Mouse (Mus musculus): ENCODE results near the gene Acta1.

The Acta1 gene

DNA sequence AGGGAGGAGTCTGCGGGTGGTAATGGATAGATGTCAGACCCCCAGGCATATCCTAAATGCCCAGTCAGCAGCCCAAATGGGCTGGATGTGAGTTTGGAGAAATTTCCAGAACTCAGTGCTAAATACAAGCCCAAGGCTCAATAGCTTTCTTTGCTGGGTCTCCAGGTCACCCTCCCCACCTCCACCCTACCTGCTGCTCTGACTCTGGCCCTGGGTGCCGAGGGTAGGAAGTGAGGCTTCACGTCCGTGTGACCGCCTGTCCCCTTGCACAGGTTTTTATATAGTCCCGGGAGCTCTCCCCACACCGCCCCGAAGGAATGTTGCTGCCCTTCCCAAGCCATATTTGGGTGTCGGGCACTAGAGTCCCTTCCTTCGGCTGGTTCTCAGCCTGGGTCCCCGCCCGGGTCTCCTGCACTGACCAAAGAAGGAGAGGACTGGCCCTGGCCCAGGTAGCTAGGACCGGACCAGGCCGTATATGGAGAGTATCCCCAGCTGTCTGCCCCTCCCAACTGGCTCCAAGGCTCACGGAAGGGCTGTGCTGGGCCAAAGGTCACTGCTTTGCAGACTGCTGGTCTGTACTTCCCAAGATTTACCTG is at the start of gene Acta1:
Acta1 (minus strand) TSS at position 250 of the 596 bp plus-strand sequence.
- DNase-seq (ENCODE audit: low spot score in 2 of 2): no peak

GRCm38 (mm10) chr8:123929026-123929425 is 34.5 kb upstream of the Acta1 start:
- DNase-seq (ENCODE audit: low spot score in 2 of 2): no peak

DNA sequence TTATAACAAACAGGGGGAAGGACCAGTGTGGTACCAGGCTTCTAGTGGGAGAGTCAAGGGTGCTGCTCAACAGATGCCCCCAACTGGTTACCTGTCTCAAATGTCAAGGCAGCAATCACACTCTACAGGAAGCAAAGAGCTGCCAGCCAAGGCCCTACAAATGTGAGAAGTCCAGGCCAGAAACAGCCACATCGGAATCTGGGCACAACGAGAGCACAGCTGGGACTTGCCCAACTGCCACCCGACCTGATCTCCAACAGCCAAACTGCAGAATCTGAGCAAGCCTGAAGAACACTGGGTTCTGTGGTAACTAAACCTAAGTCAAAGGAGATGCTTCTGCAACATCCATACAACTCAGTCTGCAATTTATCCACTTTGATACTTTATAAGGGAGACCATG is 31.1 kb upstream of the Acta1 start:
- no peak for DNase-seq (ENCODE audit: low spot score in 2 of 2)

DNA sequence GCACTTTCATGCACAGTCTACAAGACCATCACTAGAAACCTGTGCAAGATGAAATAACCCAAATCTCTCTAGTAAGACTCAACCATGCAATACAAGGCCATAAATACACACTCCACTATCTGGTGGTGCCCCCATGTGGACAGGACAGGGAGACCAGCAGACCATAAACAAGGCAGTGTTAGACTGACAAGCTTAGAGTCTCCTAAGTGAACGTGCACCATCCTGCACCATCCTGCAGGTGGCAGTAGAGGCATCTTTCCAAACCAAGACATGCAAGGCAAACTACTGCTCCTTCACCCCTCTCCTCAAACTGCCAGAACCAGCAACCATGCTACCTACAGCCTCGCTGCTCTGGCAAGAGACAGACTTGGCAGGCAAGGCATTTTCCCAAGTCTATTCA is 30.2 kb upstream of the Acta1 start:
- DNase-seq (ENCODE audit: low spot score in 2 of 2): peak; percentile 55 to 84

DNA sequence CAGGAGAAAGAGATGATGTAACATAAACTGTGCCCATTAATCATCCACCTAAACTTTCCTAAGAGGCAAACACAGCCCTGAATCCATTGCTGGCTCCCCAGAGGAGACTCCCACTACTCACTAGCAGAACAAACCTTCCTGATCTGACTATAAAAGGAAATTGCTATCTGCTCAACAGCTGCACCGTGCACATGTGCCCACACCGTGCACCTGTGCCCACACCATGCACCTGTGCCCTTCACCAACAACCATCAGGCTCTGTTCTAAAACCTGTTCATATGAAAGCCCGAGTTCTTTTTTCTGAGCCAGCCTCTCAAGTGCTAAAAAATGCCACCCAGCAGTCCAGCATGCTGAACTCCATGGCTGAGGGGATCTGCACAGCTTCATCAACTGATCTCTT is 20.1 kb upstream of the Acta1 start:
- no peak for DNase-seq (ENCODE audit: low spot score in 2 of 2)

- no peak for DNase-seq (ENCODE audit: low spot score in 2 of 2)
Observed at GRCm38 (mm10) chr8:123912265-123912664, 17.7 kb upstream of the Acta1 start.

DNA sequence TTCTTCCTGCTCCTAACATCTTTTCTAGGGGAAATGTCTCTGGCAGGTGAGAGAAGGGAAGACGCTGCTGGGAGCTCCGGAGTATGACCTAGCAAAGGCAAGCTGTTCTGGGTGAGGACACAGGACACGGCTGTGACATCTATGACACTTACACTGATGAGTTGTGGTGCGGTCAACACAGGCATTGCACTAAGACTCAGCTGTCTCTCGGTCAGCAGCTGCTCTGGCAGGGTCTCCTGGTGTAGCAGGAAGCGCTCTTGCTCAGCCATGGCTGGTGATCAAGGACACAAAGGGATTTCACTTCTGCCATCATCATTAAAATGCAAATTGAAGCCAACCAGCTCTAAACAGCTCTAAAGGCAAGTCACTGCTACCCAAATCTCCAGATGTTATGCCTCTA is 13.1 kb upstream of the Acta1 start:
- DNase-seq (ENCODE audit: low spot score in 2 of 2): no peak

DNA sequence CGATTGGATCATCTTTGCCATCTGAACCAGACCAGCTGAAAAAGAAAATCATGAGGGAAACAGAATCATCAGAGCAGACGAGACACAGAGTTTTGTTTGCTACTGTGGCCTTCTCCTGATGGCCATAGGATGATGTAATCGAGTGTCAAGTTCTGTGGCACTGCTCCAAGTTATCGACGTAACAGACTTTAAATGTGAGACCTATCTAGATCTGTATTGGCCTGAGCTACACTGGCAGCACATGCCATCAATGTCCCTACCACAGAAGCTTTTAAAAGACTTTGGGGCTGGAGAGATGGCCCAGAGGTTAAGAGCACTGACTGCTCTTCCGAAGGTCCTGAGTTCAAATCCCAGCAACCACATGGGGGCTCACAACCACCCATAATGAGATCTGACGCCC is 8.1 kb upstream of the Acta1 start:
- no peak for DNase-seq (ENCODE audit: low spot score in 2 of 2)

DNA sequence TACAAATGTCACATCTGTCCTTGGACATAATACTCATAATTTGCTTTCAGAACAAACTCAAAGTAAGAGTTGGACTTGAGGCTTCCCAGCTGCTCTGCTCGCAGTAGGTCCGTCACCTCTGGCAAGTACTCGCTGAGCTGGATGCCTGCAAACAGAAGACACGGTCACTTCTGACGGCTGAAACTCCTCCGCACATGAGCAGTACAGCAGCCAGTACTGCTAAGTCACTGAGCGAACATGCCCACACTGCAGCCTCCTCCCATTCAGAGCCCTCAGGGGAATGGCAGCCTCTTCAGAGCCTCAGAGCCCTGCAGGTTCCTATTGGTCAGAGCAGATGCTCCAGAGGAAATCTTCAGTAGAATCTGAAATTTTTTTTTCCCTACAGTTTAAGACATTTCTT is 4.8 kb upstream of the Acta1 start:
- no peak for DNase-seq (ENCODE audit: low spot score in 2 of 2)

GRCm38 (mm10) chr8:123898576-123898975 is 4.0 kb upstream of the Acta1 start:
- DNase-seq (ENCODE audit: low spot score in 2 of 2): no peak

- no peak for DNase-seq (ENCODE audit: low spot score in 2 of 2)
Observed at GRCm38 (mm10) chr8:123896774-123897173, 2.2 kb upstream of the Acta1 start.

- no peak for DNase-seq (ENCODE audit: low spot score in 2 of 2)
Observed at GRCm38 (mm10) chr8:123896366-123896761, 1.8 kb upstream of the Acta1 start.

DNA sequence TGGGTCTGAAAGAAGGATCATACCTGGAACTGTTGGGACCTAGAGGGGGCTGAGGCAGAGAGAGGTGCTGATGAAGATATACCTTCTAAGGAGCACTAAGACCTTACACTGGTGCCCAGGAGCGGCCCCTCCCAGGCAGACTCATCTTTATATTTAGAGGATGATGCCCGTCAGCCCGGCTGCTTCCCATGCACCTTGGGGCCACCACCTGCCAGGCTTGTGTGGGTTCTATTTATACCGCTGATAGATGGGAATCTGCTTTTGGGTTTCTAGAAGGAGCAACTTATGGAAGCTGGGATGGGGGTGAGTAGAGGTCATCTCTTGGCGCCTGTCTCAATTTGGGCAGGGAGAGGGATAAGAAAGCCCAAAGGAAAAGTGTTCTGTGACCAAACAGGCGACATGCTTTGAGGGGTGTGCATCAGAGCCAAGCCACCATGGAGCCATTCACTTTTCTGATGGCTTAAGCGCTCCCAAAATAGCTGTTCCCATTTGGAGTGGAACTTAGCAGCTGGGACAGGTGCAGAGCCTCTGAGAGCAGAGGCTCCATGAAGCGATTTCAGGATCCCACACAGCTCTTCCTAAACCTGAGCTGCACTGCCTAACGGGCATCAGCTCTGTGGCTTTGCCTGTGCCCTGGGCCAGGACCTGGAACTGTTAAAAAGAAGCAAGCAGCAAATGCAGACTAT is 1.3 kb upstream of the Acta1 start:
- no peak for DNase-seq (ENCODE audit: low spot score in 2 of 2)

DNA sequence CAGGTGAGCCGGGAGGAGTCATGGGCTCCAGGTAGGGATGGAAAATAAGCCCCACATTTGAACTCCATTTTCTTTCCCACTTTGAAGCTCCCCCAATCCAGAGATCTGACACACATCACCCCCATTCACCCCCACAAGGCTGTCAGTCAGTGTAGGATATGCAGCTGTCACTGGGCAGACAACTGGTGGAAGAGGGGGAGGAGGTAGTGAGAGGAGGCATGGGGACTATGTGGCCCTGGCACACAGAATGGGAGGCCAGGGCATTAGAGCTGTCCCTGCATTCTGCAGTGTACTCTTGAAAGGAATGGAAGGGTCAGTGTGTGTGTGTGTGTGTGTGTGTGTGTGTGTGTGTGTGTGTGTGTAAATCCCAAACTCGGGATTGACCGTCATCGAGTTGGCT is 679 bp upstream of the Acta1 start:
- no peak for DNase-seq (ENCODE audit: low spot score in 2 of 2)

- no peak for DNase-seq (ENCODE audit: low spot score in 2 of 2)
Observed at GRCm38 (mm10) chr8:123893413-123893812, 1.1 kb downstream of the Acta1 start.

- DNase-seq (ENCODE audit: low spot score in 2 of 2): peak in 1 of 2 experiments; percentile 13
Observed at GRCm38 (mm10) chr8:123892586-123893155, 1.9 kb downstream of the Acta1 start.

DNA sequence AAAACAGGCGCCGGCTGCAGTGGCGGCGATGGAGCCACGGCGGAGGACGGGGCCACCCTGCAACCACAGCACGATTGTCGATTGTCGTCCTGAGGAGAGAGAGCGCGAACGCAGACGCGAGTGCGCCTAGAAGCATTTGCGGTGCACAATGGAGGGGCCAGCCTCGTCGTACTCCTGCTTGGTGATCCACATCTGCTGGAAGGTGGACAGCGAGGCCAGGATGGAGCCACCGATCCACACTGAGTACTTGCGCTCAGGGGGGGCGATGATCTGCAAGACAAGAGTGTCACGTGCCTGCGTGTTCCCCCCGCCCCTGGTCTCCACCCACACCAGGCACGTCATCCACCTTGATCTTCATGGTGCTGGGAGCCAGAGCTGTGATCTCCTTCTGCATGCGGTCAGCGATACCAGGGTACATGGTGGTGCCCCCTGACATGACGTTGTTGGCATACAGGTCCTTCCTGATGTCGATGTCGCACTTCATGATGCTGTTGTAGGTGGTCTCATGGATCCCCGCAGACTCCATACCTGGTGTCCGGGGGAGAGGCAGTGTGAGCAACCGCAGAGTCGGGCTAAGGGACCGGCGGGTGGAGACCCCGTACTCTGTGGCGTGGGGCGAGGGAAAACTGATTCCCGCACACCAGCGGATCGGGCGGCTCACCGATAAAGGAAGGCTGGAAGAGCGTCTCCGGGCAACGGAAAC is 2.5 kb downstream of the Acta1 start:
- peak; percentile 32 to 67 for DNase-seq (ENCODE audit: low spot score in 2 of 2)

DNA sequence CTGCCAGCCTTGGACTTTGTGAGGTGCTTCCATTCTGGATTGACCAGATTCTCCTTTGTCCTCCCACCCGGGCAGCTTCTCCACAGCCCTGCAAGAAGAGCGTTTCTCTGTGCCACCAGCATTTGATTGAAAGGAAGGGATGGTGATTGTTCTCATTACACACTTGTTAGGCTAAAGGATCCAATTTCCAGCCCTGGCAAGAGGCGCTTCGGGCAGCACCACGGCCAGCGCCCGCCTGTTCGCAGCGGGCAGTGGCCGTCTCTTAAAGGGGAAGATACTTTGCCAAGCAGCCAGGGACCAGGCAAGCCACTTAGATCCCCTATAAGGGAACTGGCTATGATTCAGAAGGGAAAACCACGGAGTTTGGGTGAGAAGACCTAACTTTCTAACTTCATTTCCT is 3.3 kb downstream of the Acta1 start:
- peak in 1 of 2 experiments; percentile 59 for DNase-seq (ENCODE audit: low spot score in 2 of 2)

DNA sequence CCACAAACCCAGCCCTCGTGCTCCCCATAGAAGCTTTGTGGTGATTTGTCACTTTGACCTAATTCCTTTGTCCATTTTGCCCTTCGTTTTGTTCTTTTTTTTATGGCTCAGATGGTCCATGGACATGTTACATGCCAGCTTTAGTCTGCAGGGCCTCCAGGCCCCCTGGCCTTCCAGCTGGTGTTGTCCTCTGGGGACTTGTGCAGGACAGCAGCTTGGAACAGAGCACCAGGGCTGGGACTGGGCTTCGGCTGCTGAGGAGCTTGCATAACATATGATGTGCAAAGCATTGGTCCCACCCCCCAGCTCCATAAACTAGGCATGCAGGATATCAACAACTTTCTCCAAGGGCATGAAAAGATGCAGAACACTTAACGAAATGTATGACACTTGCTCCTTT is 4.8 kb downstream of the Acta1 start:
- DNase-seq (ENCODE audit: low spot score in 2 of 2): no peak

DNA sequence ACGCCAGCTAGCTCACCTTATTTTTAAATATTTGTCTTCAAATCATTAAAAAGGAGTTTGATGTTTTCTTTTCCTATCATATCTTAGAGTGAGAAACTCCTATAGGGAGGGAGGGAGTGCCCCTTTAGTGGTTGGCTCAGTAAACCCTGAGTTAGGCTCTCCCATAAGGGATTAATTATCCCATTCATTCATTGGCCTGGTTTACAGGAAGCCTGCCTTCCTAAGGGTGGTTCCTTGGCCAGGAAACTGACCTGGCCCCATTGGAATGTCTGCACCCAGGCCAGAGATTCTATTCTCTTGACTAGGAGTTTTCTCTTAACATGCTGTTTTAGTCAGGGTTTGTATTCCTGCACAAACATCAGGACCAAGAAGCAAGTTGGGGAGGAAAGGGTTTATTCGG is 6.6 kb downstream of the Acta1 start:
- DNase-seq (ENCODE audit: low spot score in 2 of 2): no peak

DNA sequence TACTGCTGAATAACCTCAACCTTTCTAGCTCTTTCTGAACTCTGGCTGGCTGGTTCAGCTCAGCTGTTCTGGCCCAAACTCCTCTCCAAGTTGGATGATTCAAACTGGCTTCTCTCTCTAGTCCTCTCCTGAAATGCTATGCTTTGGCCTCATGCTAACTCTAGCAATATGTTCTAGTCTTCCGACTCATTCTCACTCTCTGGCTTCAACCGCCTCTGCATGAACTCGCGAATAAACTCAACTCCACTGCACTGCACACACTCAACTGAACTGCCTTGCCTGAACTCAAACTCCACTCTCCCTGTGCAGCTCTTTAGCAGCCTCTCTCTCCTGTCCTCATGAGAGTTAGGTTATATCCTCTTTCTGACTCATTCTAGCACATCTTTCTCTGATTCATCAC is 7.4 kb downstream of the Acta1 start:
- DNase-seq (ENCODE audit: low spot score in 2 of 2): no peak

GRCm38 (mm10) chr8:123884721-123885565 is 9.6 kb downstream of the Acta1 start:
- peak in 1 of 2 experiments; percentile 16 for DNase-seq (ENCODE audit: low spot score in 2 of 2)

Data from cerebellum, postnatal 4 days (tissue).